Mouse (Mus musculus): ENCODE results near the gene Iqsec2.

- no peak for TF ChIP-seq CTCF (IDR thresholded peaks at IDR 0.05; ENCODE audit: low read depth)
- no peak for TF ChIP-seq EP300 (IDR thresholded peaks at IDR 0.05; ENCODE audit: low read depth)
Observed at GRCm38 (mm10) chrX:152161404-152161803, 17.3 kb downstream of the Iqsec2 start.

All from liver, postnatal 0 days (tissue).